Mouse (Mus musculus): Measurements from ENCODE around the gene Brpf1. TPM values are rescaled to one million over a fixed set of nuclear protein-coding genes. Genes with fewer than 3 reads are reported as not detected.
"Not testable (repeated sequence)": the region's sequence is repeated elsewhere in the genome, so short reads cannot be mapped to it uniquely, and the experiment has no call there.

Brpf1 gene
- total RNA-seq, 1 experiment from 2014 or later: 32.3 TPM

DNA sequence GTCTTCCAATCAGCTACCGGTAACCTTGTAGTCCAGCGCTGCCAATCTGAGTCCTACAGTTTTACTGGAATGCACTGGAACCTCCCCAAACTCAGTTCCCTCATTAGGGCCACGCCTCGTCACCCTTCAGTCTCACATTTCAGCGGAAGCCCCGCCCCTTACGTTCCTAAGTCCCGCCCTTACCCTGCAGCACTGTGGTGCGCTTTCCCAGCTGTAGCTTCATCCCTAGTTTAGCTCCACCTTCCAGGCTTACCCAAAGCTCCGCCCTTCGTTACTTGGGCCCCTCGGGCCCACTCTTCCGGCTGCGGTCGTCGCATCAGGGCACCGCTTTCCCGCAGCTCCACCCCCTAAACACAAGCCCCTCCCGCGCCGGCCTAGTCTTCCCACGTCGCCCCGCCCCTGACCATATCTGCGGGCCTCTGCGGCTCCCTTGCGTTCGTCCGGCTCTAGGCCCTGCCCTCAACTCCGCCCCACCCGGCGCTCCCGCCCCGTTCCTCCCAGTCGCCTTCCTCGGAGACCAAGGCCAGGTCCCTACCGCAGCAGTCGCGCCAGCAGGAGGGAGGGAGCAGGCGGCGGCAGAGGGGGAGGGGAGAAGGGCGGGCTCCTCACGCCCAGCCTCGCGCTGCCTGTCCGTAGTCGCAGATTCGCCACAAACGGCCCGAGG is 483 bp upstream of the Brpf1 start:
- peak; percentile 100 for DNase-seq

DNA sequence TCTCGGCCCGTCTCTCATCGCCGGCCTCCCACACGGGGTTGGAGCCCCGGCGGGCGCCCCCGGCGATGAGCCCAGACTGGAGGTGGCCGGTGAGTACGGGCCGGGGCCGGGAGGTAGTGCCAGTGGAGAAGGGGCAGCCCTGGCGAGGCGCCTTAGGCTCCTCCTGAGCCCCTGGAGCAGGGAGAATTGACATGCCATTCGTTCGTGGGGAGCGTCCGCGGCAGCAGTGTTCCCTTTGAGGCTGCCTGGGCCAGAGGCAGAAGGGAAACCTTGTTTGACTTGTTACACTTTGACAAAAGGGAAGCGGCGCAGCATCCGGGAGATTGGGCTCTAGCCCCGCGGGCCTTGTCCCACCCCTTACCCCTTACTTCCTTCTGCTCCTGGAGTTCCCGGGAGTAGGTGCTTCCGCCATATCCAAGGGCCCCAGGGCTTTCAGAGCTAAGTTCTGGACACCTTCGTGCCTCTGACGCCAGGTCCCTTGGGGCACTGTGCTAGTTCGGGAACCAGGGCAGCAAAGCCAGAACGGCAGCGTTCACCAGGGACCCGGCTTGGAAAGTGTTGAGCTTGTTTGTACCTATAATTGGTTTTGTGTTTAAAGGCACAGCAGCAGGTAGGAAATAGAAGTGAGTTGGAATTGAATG is 664 bp downstream of the Brpf1 start:
- peak; percentile 85 for DNase-seq

DNA sequence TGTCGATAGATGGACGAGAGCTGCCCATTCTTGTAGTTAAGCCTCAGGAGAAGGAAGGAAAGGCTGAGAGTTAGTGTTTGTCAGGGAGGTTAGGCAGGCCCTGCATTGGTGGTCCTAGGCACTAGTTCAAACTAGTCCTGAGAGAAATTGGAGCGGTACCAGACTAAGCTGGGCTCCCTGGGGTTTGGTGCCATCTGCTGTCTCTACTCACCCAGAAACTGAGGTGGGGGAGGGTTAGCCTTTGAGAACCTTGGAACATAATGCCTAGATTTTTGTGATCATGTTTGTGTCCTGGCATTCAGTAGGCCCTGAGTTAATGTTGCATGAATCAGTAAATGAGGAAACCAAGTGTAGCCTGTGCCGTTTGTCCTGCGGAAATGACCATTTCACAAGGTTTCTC is 1.2 kb downstream of the Brpf1 start:
- peak; percentile 77 for DNase-seq

DNA sequence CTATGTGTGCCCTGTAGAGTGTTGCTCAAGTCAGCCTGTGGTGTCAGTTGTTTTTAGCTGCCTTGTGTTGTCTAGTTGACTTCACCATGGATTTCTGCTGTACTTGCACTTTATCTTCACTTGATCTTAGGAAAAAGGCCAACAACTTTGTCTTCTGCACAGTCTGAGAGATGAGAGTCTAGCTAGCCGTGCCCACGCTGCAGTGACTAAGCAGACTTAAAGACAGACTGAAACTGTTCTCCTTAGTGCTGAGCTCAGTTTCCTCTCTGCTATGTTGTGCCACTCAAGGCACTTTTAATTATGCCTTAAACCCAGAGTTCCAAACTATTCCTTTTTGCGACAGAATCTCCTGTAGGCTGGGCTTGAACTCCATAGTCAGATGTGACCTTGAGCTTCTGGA is 9.0 kb downstream of the Brpf1 start:
- no peak for DNase-seq

DNA sequence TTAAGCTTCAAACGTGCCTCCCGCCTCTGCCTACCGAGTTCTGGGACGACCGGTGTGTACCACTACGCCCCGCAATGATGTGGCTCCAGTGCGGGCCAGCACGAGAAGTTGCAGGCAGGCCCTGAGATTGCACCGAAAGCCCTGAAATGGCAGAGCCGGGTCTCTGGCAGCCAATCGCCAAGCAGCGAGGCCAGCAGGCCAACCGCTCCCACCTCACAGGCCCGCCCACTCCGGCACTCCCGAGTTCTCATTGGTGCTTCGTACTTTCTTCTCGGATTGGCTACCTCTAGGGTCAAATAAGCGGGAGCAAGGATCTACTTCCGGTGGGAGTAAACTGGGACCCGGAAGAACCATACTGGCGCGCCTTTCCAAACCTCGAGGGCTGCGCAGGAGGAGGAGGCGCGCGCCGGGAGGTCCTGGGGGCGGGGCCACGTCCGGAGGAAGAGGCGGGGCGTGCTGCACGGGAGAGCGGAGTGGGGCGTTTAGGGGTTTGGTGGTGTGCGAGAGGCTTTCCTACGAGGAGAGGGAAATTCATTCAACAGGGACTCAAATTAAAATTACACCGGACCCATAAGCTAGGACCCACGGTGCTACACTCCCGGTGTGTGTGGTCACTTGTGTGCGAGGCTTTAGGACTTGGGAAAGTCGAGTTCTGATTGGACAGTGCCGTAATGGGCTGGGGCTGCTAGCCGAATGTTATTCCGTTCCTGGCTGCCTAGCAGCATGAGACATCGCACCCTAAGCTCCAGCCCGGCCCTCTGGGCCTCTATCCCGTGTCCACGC is 19.8 kb downstream of the Brpf1 start, which contains the start of gene Ogg1:
TSS of gene Ogg1 (plus strand) at position 440 of the 783 bp plus-strand sequence.
- peak; percentile 98 for DNase-seq

DNA sequence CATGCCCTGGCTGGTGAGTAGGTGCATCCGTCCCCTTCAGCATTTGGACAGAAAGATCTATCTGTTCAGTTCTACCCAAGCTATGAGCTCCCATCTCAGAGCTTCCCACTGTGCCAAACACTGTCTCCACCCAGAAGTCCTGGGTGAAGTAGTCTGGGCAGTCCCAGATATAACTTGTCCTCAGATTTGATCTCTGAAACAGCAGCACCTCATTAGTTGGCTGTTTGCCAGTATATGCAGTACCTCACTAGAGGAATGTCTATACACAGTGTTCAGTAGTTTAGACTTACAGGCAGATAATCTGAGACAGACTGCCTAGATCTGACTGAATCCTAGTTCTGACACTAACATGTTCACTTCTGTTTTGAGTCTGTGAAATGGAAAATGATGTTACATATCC is 22.5 kb downstream of the Brpf1 start:
- no peak for DNase-seq

DNA sequence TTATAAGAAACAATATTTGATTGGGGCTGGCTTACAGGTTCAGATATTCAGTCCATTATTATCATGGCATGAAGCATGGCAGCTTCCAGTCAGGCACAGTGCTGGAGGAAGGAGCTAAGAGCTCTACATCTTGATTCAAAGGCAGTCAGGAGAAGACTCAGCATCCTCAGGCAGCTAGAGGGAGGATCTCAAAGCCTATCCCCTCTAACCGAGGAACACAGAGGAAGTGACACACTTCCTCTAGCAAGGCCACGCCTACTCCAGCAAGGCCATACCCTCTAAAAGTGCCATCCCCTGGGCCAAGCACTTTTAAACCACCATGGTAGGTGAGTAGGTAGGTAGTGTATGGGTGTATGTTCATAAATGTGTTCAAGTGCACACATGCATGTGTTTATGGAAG is 23.6 kb downstream of the Brpf1 start:
- peak; percentile 35 for DNase-seq

DNA sequence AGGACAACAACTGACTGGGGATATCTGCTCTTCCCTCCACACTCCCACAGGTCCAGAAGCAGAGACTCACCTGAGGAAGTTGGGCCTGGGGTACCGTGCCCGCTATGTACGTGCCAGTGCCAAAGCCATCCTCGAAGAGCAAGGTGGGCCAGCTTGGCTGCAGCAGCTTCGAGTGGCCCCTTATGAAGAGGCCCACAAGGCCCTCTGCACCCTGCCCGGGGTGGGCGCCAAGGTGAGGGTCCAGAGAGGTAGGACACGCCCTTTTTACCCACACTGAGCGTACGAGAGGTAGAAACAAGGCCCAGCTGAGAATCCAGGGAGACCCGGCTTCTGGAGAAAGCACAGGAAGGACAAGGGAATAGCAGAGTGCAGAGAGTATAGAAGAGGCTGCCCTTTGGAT is 24.8 kb downstream of the Brpf1 start:
- no peak for DNase-seq

DNA sequence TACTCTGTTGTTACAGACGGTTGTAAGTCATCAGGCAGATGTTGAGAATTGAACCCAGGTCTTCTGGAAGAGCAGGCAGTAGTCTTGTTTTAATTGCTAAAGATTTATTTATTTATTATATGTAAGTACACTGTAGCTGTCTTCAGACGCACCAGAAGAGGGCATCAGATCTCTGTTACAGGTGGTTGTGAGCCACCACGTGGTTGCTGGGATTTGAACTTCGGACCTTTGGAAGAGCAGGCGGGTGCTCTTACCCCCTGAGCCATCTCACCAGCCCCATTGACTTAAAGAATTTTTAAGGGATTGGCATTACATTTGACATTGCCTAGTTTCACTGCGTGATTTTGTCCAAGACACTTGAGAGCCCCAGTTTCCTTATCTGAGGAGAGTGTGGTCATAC is 25.8 kb downstream of the Brpf1 start:
- DNase-seq: not testable (repeated sequence)

DNA sequence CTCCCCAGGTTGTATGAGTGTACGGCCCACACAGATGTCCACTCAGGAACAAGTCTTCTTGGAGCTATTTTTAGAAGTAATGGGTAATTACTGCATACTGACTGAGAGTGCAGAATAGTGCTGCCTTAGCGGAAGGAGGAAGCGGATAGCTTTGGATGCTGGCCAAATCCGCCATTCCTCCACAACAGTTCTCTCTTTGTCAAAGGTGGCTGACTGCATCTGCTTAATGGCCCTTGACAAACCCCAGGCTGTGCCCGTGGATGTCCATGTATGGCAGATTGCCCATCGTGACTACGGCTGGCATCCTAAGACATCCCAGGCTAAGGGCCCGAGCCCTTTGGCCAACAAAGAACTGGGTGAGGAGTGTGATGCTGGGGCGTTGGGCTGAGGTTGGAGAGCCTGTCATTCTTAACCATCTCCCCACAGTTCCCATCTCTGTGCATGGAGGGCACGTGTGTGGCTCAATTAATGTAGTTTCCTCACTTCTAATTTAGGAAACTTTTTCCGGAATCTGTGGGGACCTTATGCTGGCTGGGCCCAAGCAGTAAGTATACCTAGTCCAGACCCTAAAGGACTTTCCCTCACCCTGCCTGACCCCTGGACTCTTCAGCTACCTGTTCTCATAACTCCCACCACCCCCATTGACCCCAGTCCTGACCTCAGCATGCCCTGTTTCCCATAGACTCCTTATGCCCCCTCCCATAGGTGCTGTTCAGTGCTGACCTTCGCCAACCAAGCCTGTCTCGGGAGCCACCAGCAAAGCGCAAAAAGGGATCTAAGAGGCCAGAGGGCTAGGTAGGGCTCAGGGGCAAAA is 26.4 kb downstream of the Brpf1 start:
- peak; percentile 54 for DNase-seq

DNA sequence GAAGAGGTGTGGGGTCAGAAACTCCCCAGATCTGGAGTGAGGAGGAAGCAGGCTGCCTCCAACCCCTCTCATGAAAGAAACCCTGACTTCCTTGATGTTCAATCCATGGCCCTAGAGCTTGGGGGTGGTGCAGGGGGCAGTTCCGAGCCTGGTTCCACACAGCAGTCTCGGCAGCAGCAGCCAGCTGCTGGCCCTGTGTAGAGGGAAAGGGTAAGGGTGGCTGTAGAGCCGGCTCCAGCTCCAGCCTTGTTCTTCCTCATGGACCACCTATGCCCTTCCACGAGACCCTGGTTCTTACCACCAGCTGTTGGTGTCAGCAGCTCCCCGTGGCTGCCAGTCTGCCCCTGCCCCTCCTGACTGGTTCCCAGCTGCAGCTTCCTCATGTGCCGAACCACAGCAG is 27.3 kb downstream of the Brpf1 start:
- DNase-seq: no peak

DNA sequence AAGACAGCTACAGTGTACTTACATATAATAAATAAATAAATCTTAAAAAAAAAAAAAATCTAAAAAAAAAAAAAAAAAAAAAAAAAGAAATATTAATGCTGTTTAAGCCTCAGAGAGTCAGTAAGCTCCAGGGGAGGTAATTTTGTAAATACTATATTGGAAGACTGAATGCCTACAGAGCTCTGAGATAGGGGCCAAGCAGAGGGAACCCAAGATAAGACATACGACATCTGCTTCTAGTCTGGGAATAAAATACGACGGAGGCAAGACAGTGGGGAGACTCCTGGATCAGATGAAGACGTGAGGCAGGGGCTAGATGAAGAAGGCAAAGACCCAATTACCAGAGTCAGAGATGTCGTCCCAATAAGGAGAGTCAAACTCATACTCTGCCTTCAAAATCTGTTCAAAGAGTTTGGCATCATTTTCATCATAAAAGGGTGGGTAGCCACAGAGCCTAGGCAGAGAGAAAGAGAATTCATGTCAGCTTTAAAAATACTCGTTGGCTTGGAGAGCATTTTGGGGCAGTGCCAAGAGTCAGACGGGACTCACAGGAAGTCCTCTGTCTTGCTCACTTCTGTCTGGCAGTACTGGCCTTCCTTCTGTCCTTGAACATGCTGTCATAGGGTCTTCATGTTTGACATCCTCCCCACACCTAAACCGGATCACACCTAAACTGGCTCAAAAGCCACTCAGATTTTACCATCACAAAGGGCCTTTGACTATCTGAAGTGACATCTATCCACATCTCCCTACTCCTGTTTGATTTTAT is 30.1 kb downstream of the Brpf1 start:
- peak; percentile 73 for DNase-seq

DNA sequence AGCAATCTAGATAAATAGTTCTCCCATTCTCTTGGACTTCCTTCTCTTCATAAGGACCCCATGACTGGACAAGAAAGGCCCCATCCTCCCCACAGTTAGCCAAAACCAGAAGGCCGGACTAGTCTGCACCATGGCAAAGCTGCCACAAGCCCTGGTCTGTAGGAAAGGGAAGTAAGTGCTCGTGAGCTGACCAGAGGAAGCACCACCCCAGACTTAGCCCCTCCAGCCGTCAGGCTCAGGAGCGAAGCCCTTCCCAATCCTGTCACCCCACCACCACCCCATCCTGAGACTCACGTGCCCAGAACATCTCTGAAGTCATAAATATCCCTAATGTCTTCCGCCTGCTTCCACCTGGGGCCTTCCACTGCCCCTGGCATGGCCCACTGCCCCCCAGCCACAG is 34.6 kb downstream of the Brpf1 start:
- DNase-seq: no peak

DNA sequence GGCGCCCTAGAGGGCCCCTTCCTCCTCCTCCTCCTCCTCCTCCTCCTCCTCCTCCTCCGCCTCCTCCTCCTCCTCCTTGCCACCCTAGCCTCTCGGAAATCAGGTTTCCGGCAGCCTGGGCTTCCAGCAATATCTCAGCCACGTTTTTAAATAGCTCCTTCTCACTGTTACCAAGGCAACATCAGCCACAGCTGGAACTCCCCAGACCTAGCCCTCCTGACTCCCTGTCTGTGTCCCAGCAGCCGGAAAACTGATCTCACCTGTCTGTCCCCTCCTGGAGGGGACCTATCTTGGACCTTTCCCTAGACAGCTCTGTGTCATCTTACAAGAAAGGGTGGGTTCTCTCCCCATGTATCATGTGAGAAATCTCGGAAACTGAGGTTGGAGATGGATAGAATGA is 35.4 kb downstream of the Brpf1 start:
- DNase-seq: no peak

DNA sequence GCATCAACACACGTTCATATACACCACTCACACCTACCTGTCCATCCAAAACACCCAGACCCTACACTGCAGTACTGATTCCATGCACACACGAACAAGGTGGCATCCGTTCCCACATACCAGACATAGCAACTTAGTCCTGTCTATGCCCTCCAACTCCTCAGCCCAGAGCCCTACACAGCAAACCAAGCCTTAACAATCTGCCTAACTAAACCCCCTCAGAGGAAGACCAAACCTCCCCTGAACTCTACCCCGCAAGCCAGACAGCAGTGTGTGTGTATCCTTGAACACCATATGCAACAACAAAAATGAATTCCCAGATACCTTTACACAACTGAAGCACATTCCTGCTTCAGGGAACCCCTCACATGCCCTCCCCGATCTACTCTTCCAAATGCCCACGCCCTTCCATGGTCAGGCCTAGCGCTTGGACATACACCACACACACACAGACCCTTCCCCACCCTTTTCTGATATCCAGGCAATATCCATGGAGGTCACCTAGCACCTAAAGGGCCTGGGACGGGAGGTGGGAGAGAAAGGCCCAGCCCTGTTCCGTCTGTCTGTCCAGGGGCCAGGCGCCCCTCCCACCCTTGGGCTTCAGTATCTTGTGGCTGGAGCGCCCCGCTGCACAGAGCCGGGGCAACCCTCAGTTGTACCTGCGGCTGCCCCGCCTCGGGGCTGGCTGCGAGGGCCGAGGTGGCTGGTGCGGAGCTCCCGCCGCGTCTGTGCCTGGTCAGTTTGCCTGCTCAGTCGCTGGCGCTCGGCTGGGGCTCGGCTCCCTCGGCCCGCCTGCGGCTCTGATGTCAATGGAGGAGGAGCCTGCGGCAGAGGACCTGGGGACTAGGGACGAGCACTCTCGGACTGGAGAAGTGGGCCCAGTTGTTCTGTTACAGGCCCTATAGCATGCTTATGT is 36.5 kb downstream of the Brpf1 start, which contains the start of gene Camk1:
TSS of gene Camk1 (minus strand) at position 808 of the 916 bp plus-strand sequence.
- DNase-seq: peak; percentile 90

DNA sequence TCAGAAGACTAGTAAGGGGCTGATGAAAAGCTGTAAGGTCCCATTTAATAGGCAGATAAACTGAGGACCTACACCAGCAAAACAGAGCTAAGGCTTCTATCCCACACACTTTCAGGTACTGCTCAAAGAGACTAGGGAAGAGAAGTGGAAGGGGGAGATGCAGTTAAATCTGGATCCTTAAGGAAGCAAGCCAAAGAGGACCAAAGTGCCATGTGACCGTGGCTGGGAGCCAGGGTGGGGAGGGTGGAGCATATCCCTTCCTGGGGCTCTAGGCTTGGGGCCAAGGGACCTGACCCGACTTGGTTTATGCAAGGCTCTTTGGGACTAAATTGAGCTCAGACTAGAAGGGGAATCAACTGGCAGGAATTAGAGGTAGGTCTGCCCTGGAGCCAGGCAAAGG is 37.4 kb downstream of the Brpf1 start:
- peak; percentile 84 for DNase-seq

DNA sequence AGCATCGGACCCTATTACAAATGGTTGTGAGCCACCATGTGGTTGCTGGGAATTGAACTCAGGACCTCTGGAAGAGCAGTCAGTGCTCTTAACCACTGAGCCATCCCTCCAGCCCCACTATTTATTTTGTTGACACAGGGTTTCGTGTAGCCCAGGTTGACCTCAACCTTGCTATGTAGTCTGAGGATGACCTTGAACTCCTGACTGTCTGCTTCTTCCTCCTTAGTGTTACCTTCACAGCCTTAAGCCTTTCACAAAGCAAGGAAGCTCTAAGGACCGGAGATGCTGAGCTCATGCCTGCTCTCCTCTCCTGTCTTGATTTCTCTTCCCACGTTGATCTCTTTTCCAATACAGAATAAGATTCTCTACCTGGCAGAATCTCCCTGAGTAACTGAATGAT is 40.0 kb downstream of the Brpf1 start:
- no peak for DNase-seq

DNA sequence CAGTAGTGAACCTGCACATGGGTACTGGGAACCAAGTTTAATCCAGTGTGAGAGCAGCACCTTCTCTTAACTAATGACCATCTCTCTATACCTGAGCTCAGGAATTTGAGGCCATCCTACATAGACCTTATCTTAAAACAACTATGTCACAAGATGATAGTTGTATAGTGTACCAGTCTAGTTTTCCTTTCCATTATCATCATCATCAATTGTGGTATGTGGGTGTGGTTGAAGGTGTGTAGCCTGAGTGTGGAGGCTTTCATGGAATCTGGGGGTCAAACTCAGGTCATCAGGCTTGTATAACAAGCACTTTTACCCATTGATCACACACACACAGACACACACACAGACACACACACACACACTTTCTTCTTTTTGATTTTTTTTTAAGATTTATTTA is 43.6 kb downstream of the Brpf1 start:
- DNase-seq: no peak

DNA sequence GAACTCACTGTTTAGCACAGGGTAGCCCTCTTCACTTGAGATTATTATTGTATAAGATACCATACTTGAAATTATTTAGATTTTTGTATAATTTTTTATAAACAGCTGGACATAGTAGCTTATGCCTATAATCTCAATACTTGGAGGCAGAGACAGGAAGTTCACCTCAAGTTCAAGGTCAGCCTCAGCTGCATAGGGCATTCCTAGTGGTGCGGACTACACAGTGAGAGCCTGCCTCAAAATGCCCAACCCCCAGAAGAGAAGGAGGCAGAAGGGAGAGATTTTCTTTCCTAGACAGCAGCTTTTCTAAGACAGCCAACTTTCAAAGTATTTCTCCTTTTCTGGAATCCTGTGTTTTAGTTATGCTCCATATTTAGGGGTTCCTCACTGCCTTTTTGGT is 44.2 kb downstream of the Brpf1 start:
- no peak for DNase-seq

DNA sequence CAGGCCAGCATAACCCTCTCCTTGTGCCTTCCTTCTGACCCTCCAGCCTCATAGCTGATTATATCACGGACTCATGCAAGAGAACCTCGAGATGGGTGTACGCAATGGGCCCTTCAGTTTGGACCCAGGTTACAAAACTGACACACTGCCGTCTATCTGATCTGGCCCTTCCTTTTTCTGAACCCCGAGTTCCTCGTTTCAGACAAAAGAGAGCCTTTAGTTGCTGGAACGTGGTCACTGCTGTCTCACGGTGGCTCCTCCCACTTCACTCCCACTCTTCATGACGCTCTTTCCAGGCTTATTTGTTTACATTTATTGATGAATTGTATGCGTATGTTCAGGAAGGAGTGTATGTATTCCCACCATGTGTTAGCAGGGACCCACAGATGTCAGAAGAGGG is 44.7 kb downstream of the Brpf1 start:
- DNase-seq: no peak

DNA sequence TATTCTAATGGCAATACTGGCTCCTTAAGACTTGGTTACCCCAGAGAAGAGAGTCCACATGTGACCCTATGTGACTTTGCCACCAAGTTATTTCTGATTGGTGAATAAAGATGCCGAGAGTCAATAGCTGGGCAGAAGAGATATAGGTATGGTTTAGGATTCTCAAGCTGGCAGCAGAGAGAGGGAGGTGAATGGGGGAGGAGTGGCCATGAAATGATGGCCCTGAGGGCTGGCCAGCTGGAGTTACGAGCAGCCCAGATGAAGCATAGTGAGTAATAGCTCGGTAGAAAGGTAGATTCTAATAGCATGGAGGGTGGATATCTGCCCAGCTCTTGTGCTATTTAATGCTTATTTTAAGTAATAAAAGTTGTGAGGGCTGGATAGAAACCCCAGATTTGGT is 45.9 kb downstream of the Brpf1 start:
- DNase-seq: no peak
